Mouse (Mus musculus) cerebellum, adult 18-20 months (tissue): ENCODE measurements around the gene S100a11.
A peak's percentile ranks its signal among the peaks of the same experiment; 100 is the strongest.
"Not testable (repeated sequence)": the region's sequence is repeated elsewhere in the genome, so short reads cannot be mapped to it uniquely, and the experiment has no call there.

Source experiments
- DNase-seq, 2 experiments: peaks; one replicate each; pipeline ENCODE4 v3.0.0; 2021

The S100a11 gene

DNA sequence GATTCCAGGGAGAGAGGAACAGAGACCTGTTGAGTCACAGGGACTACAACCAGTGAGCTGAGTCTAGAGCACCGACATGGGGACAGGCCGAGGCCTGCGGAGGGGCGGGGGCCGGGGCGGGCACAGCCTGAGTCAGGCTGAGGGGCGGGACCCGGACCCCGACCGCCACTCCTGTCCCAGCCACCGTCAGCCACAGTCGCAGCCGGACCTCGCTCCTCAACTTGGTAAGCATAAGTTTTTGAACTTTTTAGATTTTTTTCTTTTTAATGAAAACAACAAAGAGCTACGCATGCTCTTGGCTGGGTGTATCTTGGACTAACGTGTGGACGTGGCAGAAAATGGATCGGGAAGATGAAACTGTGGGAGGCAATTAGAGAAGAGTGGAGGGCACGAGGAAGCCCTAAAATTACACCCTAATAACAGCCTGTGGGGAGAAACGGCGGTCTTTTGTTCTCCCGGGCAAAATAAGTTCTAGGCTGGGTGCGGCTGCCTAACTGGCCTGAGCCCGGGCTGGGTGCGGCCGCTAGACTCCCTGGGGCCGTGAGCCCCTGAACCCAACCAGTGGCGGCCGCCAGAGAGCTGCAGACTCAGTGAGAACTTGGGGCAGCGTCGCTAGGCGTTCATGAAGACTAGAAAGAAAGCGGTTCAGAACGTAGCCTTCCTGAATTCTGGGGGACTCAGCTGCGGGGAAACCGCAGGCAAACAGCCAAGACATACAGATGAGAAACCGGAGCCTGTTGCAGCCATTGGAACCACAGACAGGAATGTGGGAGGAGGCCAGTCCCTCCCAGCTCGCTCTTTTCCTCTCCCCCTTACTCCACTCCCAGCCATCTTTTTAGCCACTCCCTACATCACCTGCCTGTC lies at the start of gene S100a11:
S100a11 (plus strand) TSS at position 159 of the 864 bp plus-strand sequence.
- no peak for DNase-seq

DNA sequence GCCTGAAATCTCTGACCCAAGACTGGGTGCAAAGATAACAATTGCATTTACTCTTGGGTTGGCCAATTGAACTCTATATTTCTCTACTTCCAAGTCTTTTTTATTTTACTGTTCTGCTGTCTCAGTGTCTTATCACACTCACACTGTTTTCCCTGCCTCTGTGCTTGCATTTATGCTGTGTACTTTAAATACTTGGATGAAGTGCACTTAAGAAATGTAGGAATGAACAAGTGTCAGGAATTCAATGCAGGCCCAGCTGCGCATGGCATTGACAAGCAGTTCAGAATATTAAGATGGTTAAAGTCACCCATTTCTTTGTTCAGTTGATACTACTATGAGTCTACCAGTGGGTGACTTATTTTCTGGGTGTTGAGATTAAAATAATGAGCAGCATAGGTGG lies 40.2 kb upstream of the S100a11 start:
- DNase-seq, result no peak

DNA sequence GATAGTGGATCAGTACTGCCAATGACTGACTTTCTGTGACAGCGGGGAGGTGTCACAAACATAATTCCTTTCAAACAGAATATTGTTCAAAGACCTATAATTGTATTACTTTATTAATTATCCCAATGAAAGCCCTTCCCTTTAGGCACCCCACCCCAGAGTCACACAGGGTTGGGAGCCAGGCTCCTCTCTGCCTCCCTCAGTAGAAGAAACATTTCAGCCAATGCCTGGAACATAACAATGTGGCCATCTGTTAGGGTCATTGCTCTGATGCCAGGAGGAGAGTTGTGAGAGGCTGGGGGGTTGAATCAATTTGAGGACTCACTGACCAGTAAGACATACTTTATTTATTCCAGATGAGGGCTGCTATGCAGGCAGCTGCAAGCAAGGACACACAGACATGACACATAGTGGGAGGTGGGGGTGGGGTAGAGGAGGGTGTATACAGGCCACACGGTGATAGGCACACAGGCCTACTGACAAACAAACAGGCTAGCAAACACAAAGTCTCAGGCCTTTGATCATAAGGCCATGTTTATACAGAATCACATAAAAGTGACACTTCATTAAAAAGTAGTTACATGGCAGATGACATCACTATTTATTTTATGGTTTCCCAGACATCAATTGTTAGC lies 38.2 kb upstream of the S100a11 start:
- DNase-seq, result no peak

DNA sequence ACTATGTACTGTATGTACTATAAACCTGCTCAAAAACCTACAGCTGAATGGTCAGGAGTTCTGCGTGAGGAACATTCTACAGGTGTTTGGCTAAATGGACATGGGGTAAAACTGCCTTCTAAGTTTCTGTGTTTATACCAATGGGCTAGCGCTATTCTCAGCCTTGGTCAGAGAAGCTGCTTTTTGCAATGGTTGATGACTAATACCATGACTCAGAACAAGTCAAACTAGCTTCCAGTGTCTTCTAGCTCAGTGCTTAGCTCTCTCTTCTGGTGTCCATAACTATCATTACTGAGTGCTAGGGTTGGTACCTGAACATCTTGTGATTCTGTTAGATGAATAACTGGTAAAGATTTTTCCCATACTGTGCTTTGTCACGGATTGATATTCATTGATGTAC lies 34.7 kb upstream of the S100a11 start:
- no peak for DNase-seq

DNA sequence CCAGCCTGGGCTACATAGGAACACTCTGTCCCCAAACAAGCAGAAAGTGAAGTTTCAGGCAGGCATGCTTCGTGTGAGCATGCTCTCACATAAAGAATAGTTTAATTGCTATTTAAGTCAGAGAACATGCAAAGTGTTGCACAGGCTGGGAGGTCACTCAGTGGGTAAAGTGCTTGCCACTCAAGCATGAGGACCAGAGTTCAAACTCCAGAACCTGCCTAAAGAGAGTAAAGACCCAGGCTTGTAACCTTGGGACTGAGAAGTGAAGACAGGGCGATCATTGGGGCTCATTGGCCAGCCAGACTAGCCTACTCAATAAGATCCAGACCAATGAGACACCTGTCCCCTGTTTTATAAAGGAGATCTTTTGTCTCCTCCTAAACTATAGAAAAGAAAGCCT lies 31.7 kb upstream of the S100a11 start:
- DNase-seq, result no peak

DNA sequence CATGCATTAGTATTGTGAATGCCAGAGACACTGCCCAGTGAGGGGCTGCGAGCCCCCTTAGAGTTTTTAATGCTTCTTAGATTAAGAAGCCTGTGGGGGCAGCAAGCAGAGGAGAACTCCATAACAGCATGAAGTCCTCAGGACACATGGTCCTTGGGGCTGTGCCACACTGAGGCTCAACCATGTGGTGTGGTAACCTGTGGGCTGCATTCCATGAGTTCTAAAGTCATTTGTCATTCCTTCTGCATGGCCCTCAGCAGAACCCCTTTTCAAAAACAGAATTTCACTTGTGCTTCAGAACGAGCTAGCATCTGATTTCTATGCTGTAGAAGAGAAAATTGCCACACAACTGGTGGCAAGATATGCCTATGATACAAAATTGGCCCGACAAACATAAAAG lies 28.1 kb upstream of the S100a11 start:
- no peak for DNase-seq

DNA sequence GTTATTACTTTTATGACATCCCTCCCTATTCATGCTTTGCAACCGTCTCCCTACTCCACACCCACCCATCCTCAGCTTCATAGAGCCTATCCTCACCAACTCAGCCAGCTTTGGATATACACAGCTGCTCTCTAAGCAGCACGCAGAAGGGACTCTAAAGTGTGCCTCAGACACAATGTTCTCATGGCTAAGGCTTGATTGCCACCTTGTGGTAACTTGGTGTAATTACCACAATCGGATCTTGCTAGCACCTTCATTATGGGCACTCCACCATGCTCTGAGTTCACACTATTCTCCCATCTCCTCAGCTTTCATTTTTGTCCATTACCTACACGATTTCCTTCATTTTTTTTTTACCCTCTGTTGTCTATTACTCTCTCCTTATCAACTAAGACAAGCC lies 26.3 kb upstream of the S100a11 start:
- peak; percentile 45 to 47 for DNase-seq

DNA sequence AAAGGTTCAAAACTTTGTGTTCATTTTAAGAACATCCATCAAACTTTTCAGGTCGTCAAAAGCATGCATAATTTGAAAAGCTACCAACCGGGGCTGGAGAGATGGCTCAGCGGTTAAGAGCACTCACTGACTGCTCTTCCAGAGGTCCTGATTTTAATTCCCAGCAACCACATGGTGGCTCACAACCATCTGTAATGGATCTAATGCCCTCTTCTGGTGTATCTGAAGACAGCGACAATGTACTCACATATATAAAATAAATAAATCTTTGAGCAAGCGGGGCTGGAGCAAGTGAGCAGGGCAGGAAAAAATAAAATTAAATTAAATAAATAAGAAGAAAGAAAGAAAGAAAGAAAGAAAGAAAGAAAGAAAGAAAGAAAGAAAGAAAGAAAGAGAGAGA lies 25.5 kb upstream of the S100a11 start:
- not testable (repeated sequence) for DNase-seq

DNA sequence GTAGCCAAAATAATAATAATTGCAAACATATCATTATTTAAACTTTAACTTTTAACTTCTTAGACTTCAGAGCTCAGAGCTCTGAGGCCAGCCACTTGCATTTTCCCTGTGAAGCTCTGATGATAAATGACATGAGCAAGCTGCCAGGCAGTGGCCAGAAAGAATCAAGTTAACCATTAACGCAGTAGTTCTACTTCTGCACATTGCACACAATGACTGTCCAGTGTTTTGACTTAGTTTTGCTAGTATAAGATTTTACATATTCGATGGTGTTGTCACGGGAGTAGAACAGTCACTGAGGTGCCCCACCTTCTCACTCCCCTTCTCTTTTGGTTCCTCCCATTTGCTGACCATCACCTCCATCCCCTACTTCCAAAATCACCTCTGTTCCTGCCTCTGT lies 23.2 kb upstream of the S100a11 start:
- DNase-seq, result no peak

DNA sequence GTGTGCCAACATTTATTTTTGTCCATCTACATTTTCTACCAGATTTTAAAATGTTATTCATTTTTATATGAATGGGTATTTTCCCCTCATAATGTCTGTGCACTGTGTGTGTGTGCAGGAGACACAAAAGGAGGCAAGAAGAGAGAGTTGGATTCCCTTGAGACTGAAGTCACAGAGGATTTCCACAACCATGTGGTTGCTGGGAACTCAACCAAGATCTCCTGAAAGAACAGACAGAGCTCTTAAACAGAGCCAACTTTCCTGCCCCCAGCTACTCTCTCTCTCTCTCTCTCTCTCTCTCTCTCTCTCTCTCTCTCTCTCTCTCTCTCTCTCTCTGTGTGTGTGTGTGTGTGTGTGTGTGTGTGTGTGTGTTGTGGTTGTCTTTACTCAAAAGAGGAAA lies 21.2 kb upstream of the S100a11 start:
- DNase-seq, result no peak

DNA sequence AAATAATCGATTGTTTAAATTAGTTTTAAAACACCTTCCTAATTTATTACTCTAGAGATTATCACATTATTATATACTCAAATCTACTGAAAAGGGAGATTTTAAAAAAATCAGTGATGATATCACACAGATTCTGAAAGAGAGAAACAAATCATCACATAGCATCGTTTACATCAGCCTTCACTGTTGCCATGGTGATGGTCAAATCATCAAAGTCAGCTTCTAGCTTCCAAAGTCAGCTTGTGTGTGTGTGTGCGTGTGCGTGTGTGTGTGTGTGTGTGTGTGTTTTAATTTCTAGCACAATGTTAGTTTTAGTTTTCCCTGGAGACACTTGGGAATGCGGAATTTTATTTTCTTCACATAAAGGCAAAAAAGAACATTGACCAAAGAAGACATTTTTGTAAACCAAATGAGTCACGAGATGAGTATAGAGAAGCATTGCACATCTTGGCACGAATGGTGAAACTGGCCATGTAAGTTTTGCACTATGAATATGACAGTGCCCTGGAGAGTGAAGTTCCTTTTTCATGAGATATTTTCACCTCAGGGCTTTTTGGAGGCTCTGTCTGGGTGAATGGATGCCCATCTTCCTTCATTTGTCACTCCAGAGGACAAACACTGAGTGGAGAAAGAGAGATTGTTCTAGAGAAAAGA lies 15.6 kb upstream of the S100a11 start:
- no peak for DNase-seq

DNA sequence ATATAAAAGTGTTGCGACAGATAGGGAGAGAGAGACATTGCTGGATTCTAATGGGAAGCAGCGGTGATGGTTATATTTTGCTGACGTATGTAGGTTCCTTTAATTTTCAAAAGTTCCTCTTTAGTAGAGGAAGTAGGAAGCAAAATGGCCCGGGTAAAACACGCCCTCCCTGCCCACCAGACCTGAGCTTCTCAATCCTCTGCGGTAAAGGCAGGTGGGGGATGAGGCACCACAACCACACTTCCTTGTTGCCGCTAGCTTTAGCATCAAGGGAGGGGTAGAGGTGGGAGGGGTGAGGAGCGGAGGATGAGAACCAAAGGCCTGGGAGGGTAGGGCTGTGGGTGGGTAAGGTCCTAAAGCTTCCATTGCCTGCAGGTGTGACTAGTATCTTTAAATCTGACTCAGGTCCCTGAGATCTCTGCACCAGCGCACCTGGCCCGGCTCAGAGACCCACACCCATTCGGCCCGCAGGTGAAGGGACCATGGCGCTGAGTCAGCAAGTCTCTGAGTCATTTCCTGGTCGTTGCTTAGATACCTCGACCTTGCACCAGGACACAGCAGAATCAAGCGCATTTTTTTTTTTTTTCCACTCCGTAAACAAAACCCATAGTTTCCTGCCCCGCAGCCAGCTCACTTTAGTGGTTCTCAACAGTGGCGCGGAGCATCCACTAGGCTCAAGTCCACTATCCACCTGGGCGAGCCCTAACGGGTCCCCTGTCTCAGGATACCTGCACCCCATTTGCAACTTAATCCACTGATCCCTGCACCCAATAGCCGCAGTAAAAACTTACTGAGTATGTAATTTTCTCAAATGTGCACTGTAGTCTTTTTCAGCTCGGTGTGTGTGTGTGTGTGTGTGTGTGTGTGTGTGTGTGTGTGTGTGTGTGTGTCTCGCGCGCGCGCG lies 14.1 kb upstream of the S100a11 start:
- no peak for DNase-seq

DNA sequence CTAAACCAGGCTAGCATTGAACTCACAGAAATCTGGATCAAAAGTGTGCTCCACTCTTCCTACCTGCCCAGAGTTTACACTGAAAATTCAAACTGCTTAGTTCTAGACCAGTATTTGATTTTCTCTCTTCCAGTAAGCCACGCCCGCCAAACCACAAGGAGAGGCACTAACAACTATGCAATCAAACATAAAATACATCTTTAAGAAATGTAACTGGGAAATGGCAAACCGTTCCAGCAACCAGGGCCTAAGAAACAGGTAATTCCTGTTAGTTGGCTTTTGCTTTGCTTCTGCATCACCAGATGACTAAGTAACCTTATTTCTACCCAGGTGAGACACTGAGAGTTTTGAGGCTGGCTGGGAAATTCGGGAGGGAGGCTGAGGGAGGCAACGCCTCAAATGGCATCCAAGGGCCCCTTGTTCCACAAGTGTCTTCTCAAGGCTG lies 13.4 kb upstream of the S100a11 start:
- DNase-seq, result no peak

DNA sequence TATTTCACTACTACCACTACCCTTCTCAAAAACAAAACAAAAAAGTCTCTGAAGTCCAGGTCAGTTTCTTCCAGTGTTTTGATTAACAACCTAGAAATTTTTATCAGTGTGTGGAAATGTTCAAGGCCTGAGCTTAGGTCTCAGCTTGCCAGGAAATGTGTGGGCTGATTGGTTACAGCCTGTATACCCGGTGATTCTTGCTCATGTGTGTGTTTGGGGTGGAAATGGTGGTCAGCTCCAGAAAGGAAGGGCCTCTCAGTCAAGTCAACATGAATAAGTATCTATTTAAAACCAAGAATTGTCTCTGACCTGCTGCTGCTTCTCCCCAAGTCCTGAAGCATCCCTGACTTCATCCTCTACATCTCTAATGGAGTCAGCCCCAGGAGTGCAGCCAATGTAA lies 11.0 kb upstream of the S100a11 start:
- DNase-seq, result no peak

DNA sequence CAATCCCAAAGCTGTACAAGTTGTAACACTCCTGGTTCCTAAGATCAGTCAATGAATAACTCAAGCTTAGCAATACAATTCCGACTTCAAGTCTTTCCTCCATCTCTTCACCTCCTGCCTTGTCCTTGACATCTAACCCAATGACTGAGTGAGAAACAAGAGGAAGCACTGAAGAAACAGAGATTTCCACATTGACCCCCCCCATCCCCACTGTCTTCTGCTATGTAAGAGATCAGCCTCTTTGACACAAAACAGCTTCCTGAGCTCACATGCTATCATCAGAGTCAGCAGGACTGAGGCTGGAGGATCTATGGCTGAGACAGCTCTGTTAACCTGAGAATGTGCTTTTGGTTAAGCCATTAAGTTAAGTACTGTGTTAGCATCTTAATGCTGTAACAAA lies 9.3 kb upstream of the S100a11 start:
- no peak for DNase-seq

DNA sequence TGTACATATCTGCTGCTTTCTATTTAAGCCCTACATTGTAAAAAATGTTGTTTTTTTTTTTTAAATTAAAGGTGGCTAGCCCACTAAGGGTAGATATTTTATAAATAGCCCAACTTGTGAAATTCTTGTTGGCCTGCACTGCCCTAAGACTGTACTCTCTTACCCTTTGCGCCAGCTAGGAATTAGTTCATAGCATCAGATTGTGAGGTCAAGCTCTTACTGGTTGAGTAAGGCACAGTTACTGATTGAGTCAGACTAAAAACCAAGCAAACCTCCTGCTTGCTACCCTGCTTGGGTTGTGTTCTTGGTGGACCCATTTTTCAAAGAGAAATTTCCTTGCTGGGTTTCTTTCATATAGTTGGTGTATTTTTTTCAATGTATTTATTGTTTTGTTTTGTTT lies 8.5 kb upstream of the S100a11 start:
- no peak for DNase-seq

DNA sequence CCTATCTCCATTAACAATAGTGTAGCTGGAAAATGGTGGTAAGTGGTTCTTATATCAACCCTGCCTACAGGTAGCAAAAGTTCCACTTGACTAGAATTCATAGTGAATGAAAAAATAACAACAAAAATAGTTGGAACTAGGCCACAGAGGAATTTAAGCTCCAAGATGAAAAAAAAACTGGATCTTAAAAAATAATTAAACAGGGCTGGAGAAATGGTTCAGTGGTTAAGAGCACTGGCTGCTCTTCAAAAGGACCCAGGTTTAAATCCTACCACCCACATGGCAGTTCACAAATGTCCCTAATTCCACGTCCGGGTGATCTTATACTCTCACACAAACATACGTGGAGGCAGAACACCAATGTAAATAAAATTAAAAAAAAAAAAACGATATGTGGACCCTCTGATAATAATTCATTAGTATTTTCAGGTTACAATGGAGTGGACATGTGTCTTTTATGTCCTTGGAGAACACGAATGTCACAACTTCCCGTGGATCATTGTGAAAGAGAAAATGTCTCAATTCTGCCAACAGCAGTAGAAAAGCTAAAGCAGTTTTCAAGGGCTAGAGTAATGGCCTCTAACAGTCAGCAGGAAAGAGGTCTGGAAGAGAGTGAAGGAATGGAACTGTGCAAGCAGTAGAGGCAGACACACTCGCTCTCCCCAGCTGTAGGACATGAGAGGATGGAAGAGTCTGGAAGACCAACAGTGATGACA lies 7.7 kb upstream of the S100a11 start:
- DNase-seq, result no peak

DNA sequence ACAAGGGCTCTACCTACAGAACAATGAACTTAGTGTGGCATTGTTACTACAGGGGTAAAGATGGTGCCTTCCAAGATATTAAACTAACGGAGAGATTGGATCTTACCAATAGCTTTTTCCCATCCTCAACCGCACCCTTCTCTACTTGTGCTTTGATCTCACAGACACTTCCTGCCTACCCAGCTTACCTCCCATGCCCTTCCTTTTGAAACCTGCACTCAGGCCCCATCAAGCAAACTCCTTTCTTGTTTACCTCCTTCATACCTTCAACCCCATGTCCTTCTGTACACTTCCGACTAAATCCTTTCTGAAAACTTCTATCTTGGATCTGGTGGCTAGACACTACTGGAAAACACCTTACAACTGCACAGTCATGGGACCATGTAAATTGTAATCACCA lies 5.7 kb upstream of the S100a11 start:
- no peak for DNase-seq

DNA sequence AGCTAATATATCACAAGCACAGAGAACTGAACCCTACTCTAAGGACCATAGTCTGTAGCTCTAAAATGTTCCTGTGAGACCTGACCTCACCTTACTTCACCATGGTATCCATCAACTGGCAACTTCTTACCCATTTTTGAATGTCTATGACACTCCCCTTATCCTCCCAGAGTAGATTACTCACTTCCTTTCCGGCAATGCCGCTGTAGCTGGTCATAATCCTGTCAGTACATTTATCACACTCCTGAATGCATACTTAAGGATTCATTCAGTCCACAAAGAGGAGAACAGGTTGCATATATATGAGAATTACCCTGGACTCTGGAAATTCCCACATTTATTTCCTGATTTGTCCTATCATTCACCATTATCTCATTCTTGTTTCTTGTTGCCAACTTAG lies 2.9 kb upstream of the S100a11 start:
- DNase-seq, result no peak

DNA sequence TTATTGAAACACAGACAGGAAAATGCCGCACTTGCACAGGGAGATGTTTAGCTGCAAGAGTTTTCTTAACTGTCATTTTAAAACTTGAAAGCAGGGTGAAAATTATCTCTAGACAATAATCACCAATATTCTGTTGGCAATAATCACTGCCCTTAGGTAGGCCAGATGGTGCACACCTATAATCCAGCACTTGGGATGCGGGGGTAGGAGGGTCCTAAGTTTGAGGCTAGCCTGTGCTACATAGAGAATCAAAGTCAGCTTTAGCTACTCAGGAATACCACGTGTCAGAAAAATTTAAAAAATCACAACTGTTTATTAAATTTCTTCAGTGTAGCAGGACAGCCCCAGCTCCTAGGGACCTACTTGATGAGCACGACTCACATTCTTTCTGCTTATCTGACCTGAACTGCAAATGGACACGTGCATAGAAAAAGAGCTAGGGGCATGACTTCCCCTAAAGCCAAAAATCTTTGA lies 395 bp upstream of the S100a11 start:
- no peak for DNase-seq

DNA sequence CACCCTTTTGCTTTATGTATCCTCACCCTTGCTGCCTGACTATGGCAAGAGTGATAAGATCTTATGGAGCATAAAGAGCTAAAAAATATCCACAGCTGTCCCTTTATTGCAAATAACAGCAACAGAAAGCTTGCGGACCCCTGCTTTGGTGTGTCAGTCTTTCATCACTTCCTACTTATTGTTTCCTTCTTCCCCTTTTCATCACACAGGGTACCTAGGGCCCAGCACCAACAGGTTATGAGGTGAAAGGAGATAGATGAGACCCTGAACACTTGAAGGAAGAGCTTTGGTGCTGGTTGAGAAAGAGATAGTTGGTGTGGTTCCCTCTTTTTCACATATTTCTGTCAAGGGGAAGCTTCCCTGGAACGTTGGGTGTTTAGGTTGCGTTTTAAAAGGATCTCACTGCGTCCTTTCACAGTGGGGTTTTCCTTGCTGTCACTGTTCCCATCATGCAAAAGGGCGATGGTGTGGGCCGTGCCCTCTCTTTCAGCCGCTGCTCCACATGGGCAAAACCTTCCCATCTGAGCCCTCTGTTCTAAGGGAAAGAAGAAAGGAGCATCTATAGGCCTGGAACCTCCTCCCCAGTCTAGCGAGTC lies 1.3 kb downstream of the S100a11 start:
- no peak for DNase-seq

DNA sequence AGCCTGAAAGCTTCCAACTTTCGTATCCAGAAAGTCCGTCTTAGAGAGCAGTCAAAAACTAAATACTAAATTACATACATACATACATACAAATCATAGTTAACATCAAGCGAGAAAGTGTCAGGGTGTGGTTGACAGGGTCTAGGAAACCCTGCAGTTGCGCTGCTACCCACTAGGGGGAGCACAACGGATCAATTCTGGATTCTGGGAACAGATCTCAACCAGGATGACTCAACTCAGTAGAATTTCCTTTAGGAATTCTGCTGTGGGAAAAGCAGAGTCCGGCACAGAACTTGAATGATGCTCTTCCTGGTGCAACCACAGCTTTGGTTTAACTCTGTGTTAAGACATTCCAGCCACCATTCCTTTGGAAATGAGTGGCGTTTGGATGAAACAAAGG lies 2.3 kb downstream of the S100a11 start:
- DNase-seq, result peak; percentile 11 to 19
